Mouse (Mus musculus): Measurements from ENCODE around the gene Zfp91. TPM values are rescaled to one million over a fixed set of nuclear protein-coding genes. Genes with fewer than 3 reads are reported as not detected.

Gene Zfp91
- 21.1 TPM for polyA plus RNA-seq (2017; shearing (Covaris generic))

GRCm38 (mm10) chr19:12795511-12796327, at the start of gene Zfp91, which contains the start of gene Lpxn:
Gene Zfp91, minus strand, starts transcription at chr19:12796126.
Gene Lpxn, plus strand, starts transcription at chr19:12796193.

GRCm38 (mm10) chr19:12765308-12765707, 30.6 kb downstream of the Zfp91 start, which contains the start of gene Cntf:
Gene Cntf, minus strand, starts transcription at chr19:12765632.

Other genes with a start within 250 kb of the Zfp91 start
- gene Gm4952, start 196.2 kb downstream of the Zfp91 start, polyA plus RNA-seq (2017; shearing (Covaris generic)): not detected
- gene Glyat, start 162.8 kb downstream of the Zfp91 start, polyA plus RNA-seq (2017; shearing (Covaris generic)): not detected
- gene Olfr1442, start 125.7 kb downstream of the Zfp91 start, polyA plus RNA-seq (2017; shearing (Covaris generic)): not detected
- not detected for gene Olfr1443, start 118.0 kb downstream of the Zfp91 start, polyA plus RNA-seq (2017; shearing (Covaris generic))
- gene Keg1, start 100.3 kb downstream of the Zfp91 start, polyA plus RNA-seq (2017; shearing (Covaris generic)): not detected
- not detected for gene Cntf, start 30.5 kb downstream of the Zfp91 start, polyA plus RNA-seq (2017; shearing (Covaris generic))
- 348 TPM for gene Lpxn, start 67 bp upstream of the Zfp91 start, polyA plus RNA-seq (2017; shearing (Covaris generic))
- gene Gm5244, start 50.6 kb upstream of the Zfp91 start, polyA plus RNA-seq (2017; shearing (Covaris generic)): not detected
- gene Olfr1444, start 61.2 kb upstream of the Zfp91 start, polyA plus RNA-seq (2017; shearing (Covaris generic)): not detected
- not detected for gene Olfr1445, start 87.7 kb upstream of the Zfp91 start, polyA plus RNA-seq (2017; shearing (Covaris generic))
- not detected for gene Olfr1446, start 97.4 kb upstream of the Zfp91 start, polyA plus RNA-seq (2017; shearing (Covaris generic))
- not detected for gene Olfr1447, start 107.6 kb upstream of the Zfp91 start, polyA plus RNA-seq (2017; shearing (Covaris generic))
- not detected for gene Olfr1448, start 128.3 kb upstream of the Zfp91 start, polyA plus RNA-seq (2017; shearing (Covaris generic))
- not detected for gene Olfr1449, start 134.7 kb upstream of the Zfp91 start, polyA plus RNA-seq (2017; shearing (Covaris generic))
- not detected for gene Olfr1450, start 154.1 kb upstream of the Zfp91 start, polyA plus RNA-seq (2017; shearing (Covaris generic))
- gene Olfr1451, start 198.9 kb upstream of the Zfp91 start, polyA plus RNA-seq (2017; shearing (Covaris generic)): not detected
- gene Olfr1453, start 232.2 kb upstream of the Zfp91 start, polyA plus RNA-seq (2017; shearing (Covaris generic)): not detected

All from effector memory CD4-positive, alpha-beta T cell, adult 5 months (primary cell).